Mouse (Mus musculus): Measurements from ENCODE around the gene Stbd1.

Stbd1 gene

GRCm38 (mm10) chr5:92602691-92603690, at the start of gene Stbd1:
Stbd1 (plus strand) TSS chr5:92603041.
- peak; percentile 51 for ATAC-seq (ENCODE audit: low TSS enrichment)

DNA sequence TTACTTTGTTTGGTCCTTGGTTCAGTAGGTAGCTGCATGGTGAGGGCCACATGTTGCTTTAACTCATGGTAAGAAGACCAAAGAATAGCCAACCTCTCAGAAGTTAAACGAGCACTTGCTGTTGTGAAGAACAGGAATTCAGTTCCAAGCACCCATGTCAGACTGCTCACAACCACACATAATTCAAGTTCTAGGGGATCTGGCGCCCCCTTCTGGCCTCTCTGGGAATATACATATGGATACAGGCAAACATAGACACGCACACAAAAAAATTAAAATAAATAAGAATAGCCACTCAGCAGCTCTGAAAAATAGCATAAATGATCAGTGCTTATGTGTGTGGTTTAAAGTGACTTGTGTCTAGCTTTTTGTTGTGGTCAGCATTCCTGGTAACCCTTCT, 48.9 kb upstream of the Stbd1 start:
- ATAC-seq (ENCODE audit: low TSS enrichment), result no peak

- no peak for ATAC-seq (ENCODE audit: low TSS enrichment)
These were observed 48.4 kb upstream of the Stbd1 start for GRCm38 (mm10) chr5:92554443-92554842.

DNA sequence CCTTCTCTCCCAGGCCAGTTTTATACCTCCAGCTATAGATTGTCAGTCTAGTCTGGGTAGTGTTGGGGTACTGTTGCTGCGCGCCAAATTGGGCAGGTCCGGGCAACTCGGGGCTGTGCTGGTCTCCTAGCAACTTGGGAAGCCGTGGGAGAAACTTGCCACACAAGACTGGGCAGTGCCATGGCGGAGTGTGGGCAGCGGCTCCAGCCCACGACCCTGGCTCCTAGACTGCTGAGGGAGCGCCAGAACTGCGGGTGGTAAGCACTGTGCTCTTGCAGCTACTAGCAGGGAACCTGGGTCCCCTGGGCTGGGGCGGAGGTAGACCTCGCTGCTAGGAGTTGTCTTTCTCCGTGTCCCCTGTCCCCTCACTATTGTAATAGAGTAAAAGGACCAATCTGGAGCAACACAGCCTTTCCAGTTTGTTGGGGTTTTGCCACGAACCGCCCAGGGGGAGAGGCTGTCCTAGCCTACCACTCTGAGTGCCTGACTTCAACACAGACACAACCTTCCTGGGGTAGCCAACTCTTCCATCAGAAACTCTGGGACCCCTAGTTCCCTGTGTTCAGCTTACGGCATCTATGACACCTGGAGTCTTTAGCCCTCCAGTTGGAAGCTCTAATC, 47.8 kb upstream of the Stbd1 start, which contains the start of gene Fam47e:
Fam47e (plus strand) TSS at position 179 of the 621 bp plus-strand sequence.
- ATAC-seq (ENCODE audit: low TSS enrichment), result peak; percentile 92

DNA sequence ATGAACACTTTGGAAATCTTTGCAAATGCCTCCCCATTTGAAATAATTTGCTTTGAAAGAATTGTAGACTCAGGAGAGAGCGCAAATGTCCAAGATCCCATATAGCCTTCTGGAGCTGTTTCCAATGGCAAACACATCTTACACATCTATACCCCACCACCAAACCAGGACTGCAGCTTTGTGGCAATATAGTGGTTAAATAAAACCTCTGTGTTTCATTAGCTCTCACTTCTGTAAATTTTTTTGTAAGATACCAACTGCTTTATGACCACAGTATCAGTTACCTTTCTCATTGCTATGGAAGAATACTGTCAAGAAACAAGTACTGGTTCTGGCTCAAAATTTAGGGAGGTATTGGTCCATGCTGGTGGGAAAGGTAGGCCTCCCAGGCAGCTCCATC, 46.9 kb upstream of the Stbd1 start:
- ATAC-seq (ENCODE audit: low TSS enrichment), result no peak

- ATAC-seq (ENCODE audit: low TSS enrichment), result no peak
These were observed 45.3 kb upstream of the Stbd1 start for GRCm38 (mm10) chr5:92557508-92557907.

DNA sequence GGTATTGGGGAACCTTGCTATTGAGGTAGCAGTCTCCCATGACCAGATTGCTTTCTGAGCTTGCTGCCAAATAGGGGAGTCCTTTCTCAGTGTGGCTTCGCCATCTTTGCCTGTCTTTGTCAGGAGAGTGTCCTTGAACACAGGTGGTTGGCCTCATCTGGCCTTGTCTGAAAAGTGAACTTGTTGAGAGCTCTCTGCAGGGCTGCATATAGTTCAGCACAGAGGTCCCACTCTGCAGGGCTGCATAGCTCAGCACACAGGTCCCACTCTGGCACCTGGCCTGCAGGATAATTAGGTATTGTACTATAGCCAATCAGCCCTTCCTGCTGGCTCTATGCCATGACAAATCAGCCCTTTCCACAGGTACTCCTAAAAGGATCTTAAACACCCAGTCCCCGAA, 42.6 kb upstream of the Stbd1 start:
- no peak for ATAC-seq (ENCODE audit: low TSS enrichment)

- ATAC-seq (ENCODE audit: low TSS enrichment), result peak; percentile 72
These were observed 40.8 kb upstream of the Stbd1 start for GRCm38 (mm10) chr5:92562002-92562401.

GRCm38 (mm10) chr5:92571232-92571631, 31.6 kb upstream of the Stbd1 start:
- ATAC-seq (ENCODE audit: low TSS enrichment), result no peak

DNA sequence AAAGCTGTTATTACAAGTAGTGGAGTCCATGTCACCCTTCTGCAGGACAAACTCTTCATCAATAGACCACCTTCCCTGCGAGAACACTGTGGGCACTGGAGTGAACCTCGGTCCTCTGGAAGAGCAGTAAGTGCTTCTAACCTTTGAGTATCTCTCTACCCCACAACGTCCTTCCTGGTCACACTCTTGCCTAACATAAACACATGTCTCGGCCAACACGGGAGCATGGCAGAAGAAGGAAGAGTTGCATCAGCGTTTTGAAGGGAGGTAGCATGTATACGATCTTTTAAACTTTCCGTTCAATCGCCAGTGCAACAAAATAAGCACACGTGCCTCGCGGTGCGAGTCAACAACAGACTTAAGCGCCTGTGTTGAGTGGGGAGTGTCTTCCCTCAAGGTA, 23.3 kb upstream of the Stbd1 start:
- ATAC-seq (ENCODE audit: low TSS enrichment), result no peak

GRCm38 (mm10) chr5:92585932-92586331, 16.9 kb upstream of the Stbd1 start:
- ATAC-seq (ENCODE audit: low TSS enrichment), result no peak

GRCm38 (mm10) chr5:92595026-92595425, 7.8 kb upstream of the Stbd1 start:
- ATAC-seq (ENCODE audit: low TSS enrichment), result no peak

DNA sequence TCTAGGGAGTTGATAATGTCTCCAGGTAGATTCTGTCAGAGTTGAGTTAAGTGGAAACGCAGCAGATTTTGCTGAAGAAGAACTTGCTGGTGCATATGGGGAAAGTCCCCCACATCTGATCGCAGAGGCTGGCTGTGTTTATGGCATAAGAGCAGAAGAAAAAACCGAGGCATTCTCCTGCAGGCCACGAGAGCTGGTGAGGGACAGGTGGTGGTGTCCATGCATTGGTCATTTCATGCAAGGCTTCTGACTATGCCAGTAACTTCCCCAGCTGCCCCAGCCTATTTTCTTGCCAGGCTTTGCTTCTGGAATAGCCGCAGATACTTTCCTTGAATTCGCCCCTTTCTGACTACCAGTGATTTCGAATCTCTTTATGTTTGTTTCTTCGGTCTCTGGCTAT, 6.0 kb upstream of the Stbd1 start:
- no peak for ATAC-seq (ENCODE audit: low TSS enrichment)

GRCm38 (mm10) chr5:92599030-92599429, 3.8 kb upstream of the Stbd1 start:
- peak; percentile 65 for ATAC-seq (ENCODE audit: low TSS enrichment)

GRCm38 (mm10) chr5:92604452-92605247, 1.8 kb downstream of the Stbd1 start:
- ATAC-seq (ENCODE audit: low TSS enrichment), result no peak

GRCm38 (mm10) chr5:92607492-92608229, 4.8 kb downstream of the Stbd1 start:
- no peak for ATAC-seq (ENCODE audit: low TSS enrichment)

GRCm38 (mm10) chr5:92612756-92613155, 9.9 kb downstream of the Stbd1 start:
- ATAC-seq (ENCODE audit: low TSS enrichment), result no peak

DNA sequence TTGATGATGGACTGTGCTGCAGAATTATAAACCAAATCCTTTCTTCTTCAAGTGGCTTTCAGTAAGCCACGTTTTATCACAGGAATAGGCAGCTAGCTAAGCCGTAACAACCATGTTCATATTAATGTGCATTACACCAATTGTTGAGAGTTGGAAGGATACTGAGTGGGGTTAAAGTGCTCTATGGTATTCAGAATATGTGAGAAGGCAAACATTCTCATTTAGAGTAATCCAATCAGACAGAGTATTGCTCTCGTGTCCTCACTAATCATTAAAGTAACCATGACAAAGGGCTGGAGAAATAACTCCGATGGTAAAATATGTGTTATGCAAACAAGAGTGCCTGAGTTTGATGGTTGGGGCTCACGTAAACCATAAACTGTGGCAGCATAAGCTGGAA, 19.0 kb downstream of the Stbd1 start:
- no peak for ATAC-seq (ENCODE audit: low TSS enrichment)

DNA sequence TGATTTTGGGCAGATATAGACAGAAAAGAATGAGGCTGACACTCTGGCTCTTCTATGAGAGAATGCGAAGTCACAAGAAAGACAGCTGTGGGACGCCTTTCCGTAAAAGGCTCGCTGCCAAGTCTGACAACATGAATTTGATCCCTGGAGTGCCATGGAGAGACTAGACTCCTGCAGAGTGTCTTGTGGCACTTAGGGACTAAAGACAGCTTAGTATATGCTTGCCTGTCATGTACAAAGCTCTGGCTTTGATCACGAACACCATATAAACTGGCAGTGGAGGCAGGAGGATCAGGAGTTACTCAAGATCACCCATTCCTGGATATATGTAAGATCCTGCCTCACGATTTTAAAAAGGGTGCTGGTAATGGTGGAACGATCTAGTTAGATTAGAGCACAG, 25.1 kb downstream of the Stbd1 start:
- no peak for ATAC-seq (ENCODE audit: low TSS enrichment)

- ATAC-seq (ENCODE audit: low TSS enrichment), result no peak
These were observed 30.7 kb downstream of the Stbd1 start for GRCm38 (mm10) chr5:92633526-92633925.

- no peak for ATAC-seq (ENCODE audit: low TSS enrichment)
These were observed 32.1 kb downstream of the Stbd1 start for GRCm38 (mm10) chr5:92634916-92635315.
